Mouse (Mus musculus) gastrocnemius, postnatal 10 days (tissue): Measurements from ENCODE around the gene Coro2a. TPM values are rescaled to one million over a fixed set of nuclear protein-coding genes. Genes with fewer than 3 reads are reported as not detected.
"Not testable (repeated sequence)": the region's sequence is repeated elsewhere in the genome, so short reads cannot be mapped to it uniquely, and the experiment has no call there.

Experiments
- DNase-seq: peaks from one replicate; pipeline ENCODE4 v3.0.0; 2021; ENCODE audit warnings: mixed read lengths
- total RNA-seq, 2 experiments: library from RNA; stranded (reverse); gene quantifications; 2 replicates each; pipeline ENCODE4 v1.2.3; 2021

Coro2a gene
- total RNA-seq, 2 experiments from 2014 or later: 0.40 to 0.52 TPM

- not testable (repeated sequence) for DNase-seq
These were observed 17.5 kb downstream of the Coro2a start for GRCm38 (mm10) chr4:46584536-46584935.

- not testable (repeated sequence) for DNase-seq
These were observed 17.9 kb downstream of the Coro2a start for GRCm38 (mm10) chr4:46584084-46584483.

- DNase-seq: not testable (repeated sequence)
These were observed 20.0 kb downstream of the Coro2a start for GRCm38 (mm10) chr4:46582024-46582423.

GRCm38 (mm10) chr4:46581577-46581976, 20.4 kb downstream of the Coro2a start:
- not testable (repeated sequence) for DNase-seq

GRCm38 (mm10) chr4:46580799-46581243, 21.2 kb downstream of the Coro2a start:
- DNase-seq: not testable (repeated sequence)

GRCm38 (mm10) chr4:46578796-46579346, 23.1 kb downstream of the Coro2a start:
- not testable (repeated sequence) for DNase-seq

GRCm38 (mm10) chr4:46578228-46578627, 23.8 kb downstream of the Coro2a start:
- DNase-seq: no peak

GRCm38 (mm10) chr4:46575509-46576284, 26.3 kb downstream of the Coro2a start:
- not testable (repeated sequence) for DNase-seq

- DNase-seq: no peak
These were observed 27.2 kb downstream of the Coro2a start for GRCm38 (mm10) chr4:46574841-46575240.

- no peak for DNase-seq
These were observed 27.8 kb downstream of the Coro2a start for GRCm38 (mm10) chr4:46574024-46574753.

GRCm38 (mm10) chr4:46572616-46573015, 29.4 kb downstream of the Coro2a start:
- no peak for DNase-seq

- DNase-seq: no peak
These were observed 30.3 kb downstream of the Coro2a start for GRCm38 (mm10) chr4:46571744-46572143.

GRCm38 (mm10) chr4:46569671-46570070, 32.3 kb downstream of the Coro2a start:
- no peak for DNase-seq

- DNase-seq: no peak
These were observed 33.8 kb downstream of the Coro2a start for GRCm38 (mm10) chr4:46568169-46568568.

- DNase-seq: no peak
These were observed 34.9 kb downstream of the Coro2a start for GRCm38 (mm10) chr4:46566931-46567671.

GRCm38 (mm10) chr4:46565393-46565955, 36.5 kb downstream of the Coro2a start:
- DNase-seq: no peak

GRCm38 (mm10) chr4:46564247-46564646, 37.8 kb downstream of the Coro2a start:
- DNase-seq: no peak

GRCm38 (mm10) chr4:46563847-46564246, 38.2 kb downstream of the Coro2a start:
- DNase-seq: no peak

GRCm38 (mm10) chr4:46562841-46563240, 39.2 kb downstream of the Coro2a start:
- no peak for DNase-seq

GRCm38 (mm10) chr4:46562037-46562436, 40.0 kb downstream of the Coro2a start:
- DNase-seq: no peak

- DNase-seq: no peak
These were observed 41.8 kb downstream of the Coro2a start for GRCm38 (mm10) chr4:46560069-46560705.
